Mouse (Mus musculus): ENCODE data around the gene Ppfibp2.

The Ppfibp2 gene

GRCm38 (mm10) chr7:107702461-107703380, 107.7 kb downstream of the Ppfibp2 start:
- no peak for DNase-seq (ENCODE audit: low spot score in 2 of 2)

DNA sequence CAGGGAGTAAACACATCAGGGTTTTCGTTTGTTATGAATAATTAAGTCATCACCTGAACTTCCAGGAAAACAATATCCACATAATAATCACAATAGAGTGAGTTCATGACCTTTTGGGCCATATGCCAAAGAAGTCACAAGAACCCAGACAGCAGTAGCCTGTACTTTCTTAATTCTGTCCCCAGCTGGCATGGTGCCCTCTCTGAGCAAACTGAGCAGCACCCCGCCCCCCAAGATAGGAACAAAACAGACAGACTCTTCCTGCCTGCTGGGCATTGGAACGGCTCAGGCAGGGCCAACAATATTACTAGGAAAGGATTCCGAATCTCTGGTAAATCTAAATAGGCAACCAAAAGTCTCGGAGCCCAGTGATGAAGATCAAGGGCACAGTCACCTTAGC, 110.9 kb downstream of the Ppfibp2 start:
- DNase-seq (ENCODE audit: low spot score in 2 of 2), result no peak

DNA sequence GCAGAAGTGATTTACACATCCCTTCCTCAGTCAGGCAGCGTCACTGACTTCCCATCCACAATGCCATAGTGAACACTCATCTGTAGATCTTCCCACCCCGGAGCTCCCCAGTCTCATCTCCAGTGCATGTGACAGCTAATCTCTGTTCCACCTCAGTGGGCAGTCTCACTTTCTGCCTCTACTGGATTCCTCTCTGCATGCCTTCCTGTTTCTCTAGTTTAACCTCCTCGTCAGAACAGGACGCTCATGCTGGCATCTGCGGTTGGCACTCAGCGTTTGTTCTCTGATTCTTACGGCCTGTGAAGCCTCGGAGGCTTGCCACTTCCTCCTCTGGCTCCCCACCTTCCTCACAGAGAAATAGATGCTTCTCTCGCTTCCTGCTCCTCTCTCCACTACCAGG, 112.6 kb downstream of the Ppfibp2 start:
- DNase-seq (ENCODE audit: low spot score in 2 of 2), result peak; percentile 43 to 68

DNA sequence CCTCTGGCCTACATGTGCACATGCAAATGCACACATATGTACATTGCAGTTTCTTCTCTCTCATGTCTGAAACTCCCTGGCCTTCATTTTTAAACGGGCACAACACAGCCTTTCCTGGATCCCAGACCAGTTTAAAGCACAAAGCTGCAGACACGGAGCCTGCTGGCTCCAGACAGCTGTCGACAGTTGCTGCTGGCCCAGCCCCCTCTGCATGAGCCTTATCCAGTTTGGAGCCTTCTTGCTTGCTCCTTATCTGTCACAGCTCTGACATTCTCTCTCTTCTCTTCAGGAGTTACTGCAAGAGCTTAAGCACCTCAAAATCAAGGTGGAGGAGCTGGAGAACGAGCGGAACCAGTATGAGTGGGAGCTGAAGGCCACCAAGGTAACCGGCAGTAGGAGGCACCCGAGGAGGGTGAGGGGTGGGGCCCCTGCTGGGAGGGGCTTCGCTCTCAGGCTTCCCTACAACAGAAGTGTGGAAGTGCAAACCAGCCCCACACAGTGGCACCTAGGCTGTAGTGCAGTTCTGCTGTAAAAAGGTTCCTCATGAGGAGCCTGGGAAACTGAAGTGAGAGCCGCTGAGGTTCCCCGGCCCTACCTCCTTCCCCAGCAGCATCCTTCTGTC, 113.6 kb downstream of the Ppfibp2 start:
- peak; percentile 72 to 79 for DNase-seq (ENCODE audit: low spot score in 2 of 2)

- no peak for DNase-seq (ENCODE audit: low spot score in 2 of 2)
Measured at GRCm38 (mm10) chr7:107712743-107713142, 117.7 kb downstream of the Ppfibp2 start.

DNA sequence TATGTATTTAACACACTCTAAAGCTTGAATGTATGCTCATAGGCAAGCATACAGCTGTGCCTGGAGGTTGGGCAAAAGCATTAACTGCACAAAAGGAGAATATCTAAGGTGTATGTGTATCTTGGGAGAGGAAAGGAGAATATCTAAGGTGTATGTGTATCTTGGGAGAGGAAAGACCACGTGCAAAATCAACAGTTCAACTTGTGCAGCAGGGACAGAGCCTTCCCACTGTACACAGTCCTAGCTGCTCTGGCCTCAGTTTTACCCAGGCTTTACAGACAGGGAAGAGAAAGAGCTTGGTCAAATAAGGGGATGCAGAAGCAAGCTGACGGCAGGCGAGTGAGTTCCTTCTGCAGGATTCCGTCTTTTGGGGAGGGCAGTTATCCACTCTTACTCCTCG, 119.1 kb downstream of the Ppfibp2 start:
- DNase-seq (ENCODE audit: low spot score in 2 of 2), result no peak

DNA sequence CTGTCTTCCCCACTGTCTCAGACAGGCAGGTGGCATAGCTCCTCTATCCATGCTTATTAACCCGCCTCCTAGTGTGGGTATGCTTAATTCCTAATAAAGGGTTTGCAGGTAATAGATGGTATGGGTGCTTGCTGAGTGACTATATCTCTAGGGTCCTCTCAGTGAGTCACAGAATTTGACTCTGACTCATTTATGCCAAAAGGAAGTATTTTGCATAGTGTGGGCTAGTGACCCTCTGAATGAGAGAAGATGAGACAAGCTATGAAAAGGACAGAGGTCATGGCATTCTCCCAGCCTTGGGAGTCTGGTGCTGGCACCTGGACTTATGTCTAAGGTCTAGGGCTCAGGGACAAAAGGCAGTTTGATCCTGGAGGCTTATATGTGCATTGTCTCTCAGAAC, 125.8 kb downstream of the Ppfibp2 start:
- no peak for DNase-seq (ENCODE audit: low spot score in 2 of 2)

DNA sequence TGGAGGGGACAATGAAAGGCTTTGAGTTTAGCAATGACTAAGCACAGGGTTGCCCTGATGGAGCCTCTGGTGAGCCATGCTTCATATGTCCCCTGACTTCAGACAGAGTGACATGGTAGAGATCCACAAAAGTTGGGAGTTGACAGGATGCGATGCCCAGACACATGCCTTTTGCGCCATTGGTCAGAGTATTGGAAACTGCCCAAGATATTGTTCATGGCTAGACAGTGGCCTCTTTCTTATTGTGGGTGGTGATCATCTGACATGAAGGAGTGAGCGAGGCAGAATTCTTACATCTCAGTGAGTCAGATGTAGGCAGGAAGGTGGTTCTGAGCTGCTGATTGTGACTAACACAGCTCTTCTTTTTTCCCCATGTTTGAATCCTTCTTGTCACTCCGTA, 127.5 kb downstream of the Ppfibp2 start:
- DNase-seq (ENCODE audit: low spot score in 2 of 2), result no peak

DNA sequence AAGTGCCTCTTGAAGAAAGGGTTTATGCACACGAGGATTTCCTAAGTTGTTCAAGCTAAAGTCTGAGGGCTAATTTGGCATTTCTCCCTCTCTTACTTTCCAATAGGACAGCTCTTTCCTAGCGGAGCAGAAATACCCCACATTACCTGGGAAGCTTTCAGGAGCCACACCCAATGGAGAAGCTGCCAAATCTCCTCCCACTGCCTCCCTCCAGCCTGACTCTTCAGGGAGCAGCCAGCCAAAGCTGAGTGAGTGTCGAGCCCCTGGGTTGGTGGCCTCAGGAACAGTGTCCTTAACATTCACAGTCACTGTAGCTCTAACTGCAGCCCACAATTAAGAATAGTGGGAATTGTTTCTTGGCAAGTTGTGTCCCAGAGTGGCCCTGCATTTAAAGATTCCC, 132.5 kb downstream of the Ppfibp2 start:
- no peak for DNase-seq (ENCODE audit: low spot score in 2 of 2)

GRCm38 (mm10) chr7:107730587-107730986, 135.6 kb downstream of the Ppfibp2 start:
- no peak for DNase-seq (ENCODE audit: low spot score in 2 of 2)

DNA sequence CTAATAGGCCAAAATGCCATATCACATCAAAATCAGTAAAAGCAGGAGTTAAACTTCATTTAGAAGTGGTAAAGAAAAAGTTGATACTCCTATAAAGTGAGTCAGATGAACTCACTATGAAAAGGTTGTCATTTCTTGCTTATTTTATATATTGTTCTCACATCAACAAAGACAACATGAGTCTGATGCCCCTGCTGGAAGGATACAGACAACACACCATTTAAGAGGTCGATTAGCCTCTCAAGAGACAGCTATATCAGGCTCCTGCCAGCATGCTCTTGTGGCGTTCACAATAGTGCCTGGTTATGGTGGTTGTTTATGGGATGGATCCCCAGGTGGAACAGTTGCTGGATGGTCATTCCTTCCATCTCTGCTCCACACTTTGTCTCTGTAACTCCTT, 138.2 kb downstream of the Ppfibp2 start:
- DNase-seq (ENCODE audit: low spot score in 2 of 2), result no peak

DNA sequence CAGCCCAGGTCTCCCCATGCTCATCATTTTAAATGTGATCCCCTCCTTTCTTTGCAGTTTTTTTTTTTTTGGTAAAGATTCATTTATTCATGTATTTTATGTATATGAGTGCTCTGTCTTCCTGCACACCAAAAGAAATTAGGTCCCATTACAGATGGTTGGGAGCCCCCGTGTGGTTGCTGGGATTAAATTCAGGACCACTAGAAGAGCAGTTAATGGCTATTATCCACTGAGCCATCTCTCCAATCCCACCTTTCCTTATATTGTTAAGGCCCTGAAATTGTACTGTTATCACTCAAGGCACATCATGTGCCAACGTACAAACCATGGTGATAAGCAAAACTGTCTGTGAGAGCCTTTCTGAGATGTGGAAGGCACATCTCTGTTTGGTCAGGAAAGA, 143.7 kb downstream of the Ppfibp2 start:
- DNase-seq (ENCODE audit: low spot score in 2 of 2), result no peak

- DNase-seq (ENCODE audit: low spot score in 2 of 2), result no peak
Measured at GRCm38 (mm10) chr7:107742963-107743465, 148.0 kb downstream of the Ppfibp2 start.

GRCm38 (mm10) chr7:107744454-107744853, 149.4 kb downstream of the Ppfibp2 start:
- DNase-seq (ENCODE audit: low spot score in 2 of 2), result no peak

DNA sequence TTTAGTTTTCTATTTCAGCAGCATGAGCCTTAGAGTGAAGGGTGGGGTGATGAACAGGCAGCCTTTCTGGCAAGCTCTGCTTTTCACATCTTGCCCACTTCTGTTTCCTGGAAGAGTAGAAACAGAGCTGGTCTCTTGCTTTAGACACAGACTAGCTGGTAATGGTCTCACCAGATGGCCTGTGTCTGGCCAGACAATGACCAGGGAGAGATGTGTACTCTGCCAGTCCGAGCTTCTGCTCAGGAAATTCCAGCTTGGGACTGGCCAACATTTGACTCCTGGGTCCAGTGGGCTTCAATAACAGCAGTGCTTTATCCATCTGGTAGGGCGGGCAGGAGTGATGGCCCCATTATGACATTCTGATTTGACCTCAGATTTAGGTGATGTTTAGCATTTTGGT, 150.1 kb downstream of the Ppfibp2 start:
- no peak for DNase-seq (ENCODE audit: low spot score in 2 of 2)

DNA sequence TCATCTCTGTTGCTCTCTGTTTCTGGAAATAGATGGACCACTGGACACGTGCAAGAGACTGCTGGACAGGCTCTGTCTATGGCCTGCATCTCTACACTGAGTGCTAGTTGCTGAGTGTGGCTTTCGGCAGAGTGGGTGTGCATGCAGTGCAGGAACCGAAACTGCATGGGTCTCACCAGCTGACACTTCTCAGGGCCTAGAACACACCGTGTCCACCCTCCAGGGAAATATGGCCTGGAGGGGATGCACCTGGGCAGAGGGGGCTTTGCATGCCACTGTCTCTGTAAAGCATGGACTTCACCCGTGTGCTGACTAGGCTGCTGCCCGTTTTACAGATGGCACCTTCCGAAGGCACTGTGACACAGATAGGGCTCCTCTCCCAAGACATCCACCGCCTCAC, 151.0 kb downstream of the Ppfibp2 start:
- no peak for DNase-seq (ENCODE audit: low spot score in 2 of 2)

DNA sequence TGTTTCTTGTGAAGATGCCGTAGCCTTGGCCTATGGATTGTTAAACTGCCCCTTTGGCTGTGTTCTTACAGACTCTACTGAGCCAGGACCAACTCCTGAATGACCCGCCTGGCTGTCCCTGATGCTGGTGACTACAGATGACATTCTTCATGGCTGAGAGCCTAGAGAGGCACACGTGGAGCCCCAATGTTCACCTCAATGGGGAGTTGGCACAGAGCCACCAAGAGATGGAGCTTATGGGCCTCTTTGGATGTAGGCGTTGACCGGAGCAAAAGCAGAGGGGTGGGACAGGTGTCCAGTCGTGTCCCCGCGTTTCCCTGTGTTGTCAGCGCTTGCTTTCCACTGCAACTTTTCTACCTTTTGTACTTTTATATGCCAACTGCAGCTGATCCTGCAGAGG, 152.5 kb downstream of the Ppfibp2 start:
- no peak for DNase-seq (ENCODE audit: low spot score in 2 of 2)

DNA sequence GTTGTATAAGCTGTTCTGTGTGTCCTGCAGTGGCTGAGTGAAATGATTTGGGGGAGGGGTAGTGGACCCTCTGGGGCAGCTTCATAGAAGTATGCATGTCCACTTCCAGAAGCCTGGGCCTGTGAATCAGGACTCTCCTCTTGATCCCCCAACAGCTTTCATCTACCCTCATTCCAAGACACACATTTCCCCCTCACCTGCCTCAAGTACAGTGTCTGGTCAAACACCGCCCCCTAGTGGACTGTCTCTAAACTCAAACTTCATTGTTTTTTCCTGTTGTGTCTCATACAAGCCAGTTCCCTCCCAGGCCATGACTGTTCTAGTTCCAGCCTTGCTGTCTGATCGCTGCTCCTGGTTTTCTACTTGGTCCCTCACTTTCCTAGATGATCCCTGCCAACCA, 152.9 kb downstream of the Ppfibp2 start:
- peak; percentile 46 to 83 for DNase-seq (ENCODE audit: low spot score in 2 of 2)

DNA sequence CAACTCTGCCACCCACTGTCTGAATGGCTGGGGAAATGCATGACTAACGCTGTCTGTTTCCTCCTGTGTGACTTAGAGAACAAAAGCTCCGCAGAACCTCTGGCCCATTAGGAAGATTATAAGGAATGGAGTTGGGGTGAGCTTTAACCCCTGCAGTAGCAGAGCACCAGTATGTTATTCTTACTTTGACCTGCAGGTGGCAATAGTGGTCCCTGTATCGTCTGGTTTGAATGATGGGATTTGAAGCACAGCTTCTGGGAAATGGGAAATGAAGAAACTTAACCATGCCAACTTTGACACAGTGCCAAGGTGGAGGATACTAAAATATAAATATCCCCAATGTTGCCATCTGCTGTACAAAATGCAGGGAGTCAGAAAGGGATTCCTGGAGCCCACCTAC, 154.3 kb downstream of the Ppfibp2 start:
- no peak for DNase-seq (ENCODE audit: low spot score in 2 of 2)

- no peak for DNase-seq (ENCODE audit: low spot score in 2 of 2)
Measured at GRCm38 (mm10) chr7:107749721-107750120, 154.7 kb downstream of the Ppfibp2 start.

DNA sequence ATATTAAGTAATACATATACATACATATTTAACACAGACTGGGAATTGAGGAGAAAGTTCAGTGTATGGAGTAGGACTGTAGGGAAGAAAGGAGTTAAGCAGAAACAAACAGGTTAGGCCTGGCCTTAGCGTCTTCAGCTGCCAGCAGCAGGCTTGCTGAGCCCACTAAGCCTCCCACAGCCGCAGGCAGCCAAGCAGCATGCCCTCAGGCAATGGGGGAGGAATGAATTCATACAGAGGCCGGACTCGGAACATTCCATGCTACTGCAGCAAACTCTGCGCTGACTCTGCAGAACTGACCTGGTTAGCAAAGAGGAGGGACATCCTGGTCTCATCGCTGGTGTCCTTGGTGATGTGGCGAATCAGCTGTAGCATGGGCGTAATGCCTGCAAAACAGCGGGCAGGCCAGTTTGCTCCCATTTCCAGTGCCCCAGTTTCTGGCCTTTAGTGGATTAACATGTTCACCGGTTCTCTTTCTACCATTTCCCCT, 157.1 kb downstream of the Ppfibp2 start:
- no peak for DNase-seq (ENCODE audit: low spot score in 2 of 2)

- DNase-seq (ENCODE audit: low spot score in 2 of 2), result no peak
Measured at GRCm38 (mm10) chr7:107755905-107756304, 160.9 kb downstream of the Ppfibp2 start.

GRCm38 (mm10) chr7:107756748-107757147, 161.7 kb downstream of the Ppfibp2 start:
- no peak for DNase-seq (ENCODE audit: low spot score in 2 of 2)
